Mouse (Mus musculus): Measurements from ENCODE around the gene Prrt3.

DNA sequence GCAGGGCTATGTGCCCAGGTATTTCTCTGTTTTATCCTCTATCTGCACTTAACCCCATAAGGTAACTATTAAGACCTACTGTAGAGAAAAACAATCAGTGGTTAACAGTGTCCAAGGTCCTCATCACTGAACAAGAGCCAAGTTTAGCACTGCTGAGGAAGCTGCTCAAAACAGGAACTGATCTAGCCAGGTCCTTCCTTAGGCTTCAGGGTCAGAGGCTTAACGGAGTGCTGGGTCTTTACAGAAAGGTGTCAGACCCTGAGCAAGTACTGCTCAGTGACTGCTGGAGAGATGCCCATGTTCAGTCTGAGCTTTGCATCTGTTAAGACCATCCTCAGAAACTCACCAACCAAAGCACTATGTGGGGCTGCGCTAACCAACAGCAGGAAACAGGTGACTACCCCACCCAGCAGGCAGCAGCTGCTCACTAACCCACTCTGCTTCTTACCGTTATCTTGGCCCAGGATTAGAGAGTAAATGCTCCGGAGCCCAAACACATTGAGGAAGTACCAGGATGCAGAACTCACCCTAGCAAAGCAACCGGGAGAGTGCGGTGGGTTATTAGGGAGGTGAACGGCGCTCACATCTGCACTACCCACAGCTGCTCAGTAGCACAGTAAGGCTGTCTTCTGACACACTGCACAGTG is 15.8 kb upstream of the Prrt3 start:
- no peak for TF ChIP-seq TAL1 (IDR thresholded peaks at IDR 0.05; ENCODE audit: low read length)
- TF ChIP-seq GATA1 (IDR thresholded peaks at IDR 0.05; ENCODE audit: low read length): no peak

Data from erythroblast, embryonic 14.5 days (primary cell).